Mouse (Mus musculus) intestine, embryonic 16.5 days (tissue): Measurements from ENCODE around the gene Ms4a6c. TPM values are rescaled to one million over a fixed set of nuclear protein-coding genes. Genes with fewer than 3 reads are reported as not detected.

Experiments used
- ATAC-seq: fragments of 200-750 bp; cut with Nextera tagmentation; 2 replicates; pipeline ENCODE4 v1.8.0; 2017; ENCODE audit warnings: moderate TSS enrichment, moderate library complexity
- H3K27ac ChIP-seq: fragments of 300-500 bp; sonication (generic); 2 replicates; pipeline ENCODE4 v1.5.1; 2014; ENCODE audit warnings: mild to moderate bottlenecking, low read length
- H3K27me3 ChIP-seq: fragments of 300-500 bp; sonication (generic); replicated peaks from 2 replicates; pipeline ENCODE4 v1.6.1; 2014; ENCODE audit warnings: low read length, control low read depth, mixed read lengths; ENCODE audit not compliant: control insufficient read depth, insufficient read depth
- H3K36me3 ChIP-seq: fragments of 300-500 bp; sonication (generic); 2 replicates; pipeline ENCODE4 v1.6.1; 2014; ENCODE audit warnings: low read length, control low read depth; ENCODE audit not compliant: control insufficient read depth, insufficient read depth
- H3K4me1 ChIP-seq: fragments of 300-500 bp; sonication (generic); 2 replicates; pipeline ENCODE4 v1.6.1; 2014; ENCODE audit warnings: low read length, control low read depth, mixed read lengths; ENCODE audit not compliant: control insufficient read depth, insufficient read depth
- H3K4me2 ChIP-seq: fragments of 300-500 bp; sonication (generic); 2 replicates; pipeline ENCODE4 v1.6.1; 2014; ENCODE audit warnings: low read depth, low read length, control low read depth
- H3K4me3 ChIP-seq: fragments of 300-500 bp; sonication (generic); 2 replicates; pipeline ENCODE4 v1.5.1; 2014; ENCODE audit warnings: mild to moderate bottlenecking, low read length
- H3K9ac ChIP-seq: fragments of 300-500 bp; sonication (generic); 2 replicates; pipeline ENCODE4 v1.6.1; 2014; ENCODE audit warnings: low read depth, low read length
- H3K9me3 ChIP-seq: fragments of 300-500 bp; sonication (generic); 2 replicates; pipeline ENCODE4 v1.6.1; 2016; ENCODE audit warnings: low read length, control low read depth; ENCODE audit not compliant: control insufficient read depth
- WGBS: fragments of 180-500 bp; shearing (Covaris S2); extraction: QIAGEN DNeasy Blood & Tissue Kit; methylation state at CpG from one replicate; pipeline ENCODE4 v1.1.7; 2014; 5-methylcytosine and 5-hydroxymethylcytosine counted together
- polyA plus RNA-seq: library from polyadenylated mRNA; unstranded; fragments of >200 nt; fragmentation: Nextera tagmentation; extraction: Ambion mirVana; gene quantifications from 2 replicates; pipeline ENCODE4 v1.2.1, GENCODE M21; 2015

Ms4a6c gene
- polyA plus RNA-seq, 1 experiment from 2014 or later = 10.3 TPM

GRCm38 (mm10) chr19:11520146-11520545 is 51.0 kb downstream of the Ms4a6c start:
- no peaks in the 10 kb centered on the region for H3K9me3 ChIP-seq
- H3K4me2 ChIP-seq = no peak overlapping the region
- no peaks in the 10 kb centered on the region for H3K27me3 ChIP-seq
- no peak overlapping the region for H3K27ac ChIP-seq
- 82% methylated on average over 3 of the region's 3 CpGs for WGBS
- no peak overlapping the region for H3K4me3 ChIP-seq
- ATAC-seq = no peak
- no peaks in the 10 kb centered on the region for H3K4me1 ChIP-seq
- no peak overlapping the region for H3K9ac ChIP-seq
- H3K36me3 ChIP-seq = no peaks in the 10 kb centered on the region

Other genes starting within 250 kb of the Ms4a6c start
- gene Ms4a12, start 236.9 kb upstream of the Ms4a6c start, polyA plus RNA-seq = 0.37 and 0.38 TPM in 2 replicates
- 0.07 TPM in 1 of 2 replicates, not detected in the other for gene Ms4a1, start 203.1 kb upstream of the Ms4a6c start, polyA plus RNA-seq
- not detected in 2 replicates for gene Ms4a5, start 185.5 kb upstream of the Ms4a6c start, polyA plus RNA-seq
- gene Ms4a14, start 154.9 kb upstream of the Ms4a6c start, polyA plus RNA-seq = 0.02 TPM in 1 of 2 replicates, not detected in the other
- 3.9 and 4.0 TPM in 2 replicates for gene Ms4a7, start 133.2 kb upstream of the Ms4a6c start, polyA plus RNA-seq
- gene Ms4a4a, start 93.8 kb upstream of the Ms4a6c start, polyA plus RNA-seq = 7.2 and 9.6 TPM in 2 replicates
- gene Ms4a4c, start 64.6 kb upstream of the Ms4a6c start, polyA plus RNA-seq = 1.5 and 1.6 TPM in 2 replicates
- 0.50 and 0.72 TPM in 2 replicates for gene Ms4a4b, start 25.8 kb upstream of the Ms4a6c start, polyA plus RNA-seq
- gene Gm8369, start 16.6 kb downstream of the Ms4a6c start, polyA plus RNA-seq = not detected in 2 replicates
- 6.3 and 8.1 TPM in 2 replicates for gene Ms4a6b, start 47.1 kb downstream of the Ms4a6c start, polyA plus RNA-seq
- 4.0 and 4.3 TPM in 2 replicates for gene Ms4a4d, start 67.4 kb downstream of the Ms4a6c start, polyA plus RNA-seq
- 4.9 and 6.0 TPM in 2 replicates for gene Ms4a6d, start 135.5 kb downstream of the Ms4a6c start, polyA plus RNA-seq
- gene Ms4a2, start 154.4 kb downstream of the Ms4a6c start, polyA plus RNA-seq = 0.15 and 0.40 TPM in 2 replicates
- 0.42 TPM in 1 of 2 replicates, not detected in the other for gene Ms4a3, start 171.5 kb downstream of the Ms4a6c start, polyA plus RNA-seq
- not detected in 2 replicates for gene Oosp2, start 191.2 kb downstream of the Ms4a6c start, polyA plus RNA-seq
- gene Oosp1, start 221.8 kb downstream of the Ms4a6c start, polyA plus RNA-seq = not detected in 2 replicates
- gene Oosp3, start 227.7 kb downstream of the Ms4a6c start, polyA plus RNA-seq = not detected in 2 replicates